Mouse (Mus musculus) layer of hippocampus, adult 8-10 months (tissue): ENCODE results near the gene Rel. TPM values are rescaled to one million over a fixed set of nuclear protein-coding genes. Genes with fewer than 3 reads are reported as not detected.
"Not testable (repeated sequence)": the region's sequence is repeated elsewhere in the genome, so short reads cannot be mapped to it uniquely, and the experiment has no call there.

ENCODE experiments used
- DNase-seq, 2 experiments: peaks; one replicate each; pipeline ENCODE4 v3.0.0; 2022; ENCODE audit warnings: low spot score in 2 of 2
- total RNA-seq, 4 experiments: library from RNA; stranded (reverse); gene quantifications; 2 replicates each; pipeline ENCODE4 v1.2.4; 2022

Rel gene
- total RNA-seq, result 1 to 10 TPM; 3.0 to 3.8 (median 3.5) TPM

DNA sequence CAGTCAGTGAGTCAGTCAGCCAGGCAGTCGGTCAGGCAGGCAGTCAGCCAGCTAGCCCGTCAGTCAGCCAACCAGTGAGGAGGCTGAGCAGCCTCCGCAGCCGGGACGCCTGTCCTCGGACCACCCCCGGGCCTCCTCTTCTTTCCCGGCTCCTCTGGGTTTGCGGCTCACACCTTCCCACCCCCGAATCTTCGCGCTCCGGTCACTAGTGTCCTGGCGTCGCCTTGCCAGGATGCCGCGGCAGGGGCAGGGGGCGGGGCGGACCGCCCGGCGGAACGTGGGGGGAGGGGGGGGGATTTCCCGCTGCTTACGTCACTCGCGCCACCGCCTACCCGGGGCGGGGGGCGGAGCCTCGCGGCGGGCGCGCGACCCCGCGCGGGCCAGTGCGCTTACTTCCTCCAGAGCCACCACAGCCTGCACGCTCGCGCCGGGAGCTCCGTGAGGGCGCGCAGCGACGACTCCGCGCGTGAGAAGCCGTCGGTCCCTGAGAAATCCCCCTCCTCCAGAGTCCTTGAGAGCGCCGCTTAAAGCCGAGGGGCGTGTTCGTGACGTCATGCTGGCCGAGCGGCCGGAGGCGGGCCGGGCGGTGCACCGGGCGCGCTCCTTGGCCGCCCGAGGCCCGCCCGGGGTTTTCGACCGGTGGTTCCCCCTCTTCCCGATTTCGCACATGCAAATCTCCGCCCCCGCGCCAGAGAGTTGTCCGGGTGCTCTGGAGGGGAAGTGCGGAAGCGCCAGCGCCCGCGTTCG lies at the start of gene Rel:
TSS of gene Rel (minus strand) at position 211 of the 747 bp plus-strand sequence.
- DNase-seq, result peak; percentile 88 to 91

DNA sequence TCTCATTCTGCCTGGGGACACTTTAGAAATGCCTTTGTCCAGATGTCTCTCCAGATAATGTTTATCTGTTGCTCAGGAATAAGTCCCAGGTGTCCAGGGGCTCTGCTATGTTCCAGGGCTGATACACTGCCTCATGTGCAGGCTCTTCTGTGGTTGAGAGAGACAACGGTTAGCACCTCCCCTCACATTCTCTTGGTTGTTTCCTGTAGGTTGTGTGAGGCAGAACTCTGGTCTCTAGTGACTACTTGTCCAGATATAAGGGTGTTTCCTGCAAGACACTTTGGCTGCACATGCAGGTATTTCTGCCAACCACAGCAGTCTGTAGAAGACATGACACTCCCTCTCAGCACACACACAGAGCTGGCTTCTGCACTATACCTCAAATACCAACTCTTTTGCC lies 48.0 kb upstream of the Rel start:
- no peak for DNase-seq

- DNase-seq, result no peak
Observed at GRCm38 (mm10) chr11:23810741-23811140, 40.0 kb upstream of the Rel start.

- no peak for DNase-seq
Observed at GRCm38 (mm10) chr11:23805716-23806115, 34.9 kb upstream of the Rel start.

GRCm38 (mm10) chr11:23803136-23803535 lies 32.4 kb upstream of the Rel start:
- no peak for DNase-seq

- DNase-seq, result no peak
Observed at GRCm38 (mm10) chr11:23802256-23802655, 31.5 kb upstream of the Rel start.

- no peak for DNase-seq
Observed at GRCm38 (mm10) chr11:23801851-23802250, 31.1 kb upstream of the Rel start.

GRCm38 (mm10) chr11:23783677-23784076 lies 12.9 kb upstream of the Rel start:
- not testable (repeated sequence) for DNase-seq

DNA sequence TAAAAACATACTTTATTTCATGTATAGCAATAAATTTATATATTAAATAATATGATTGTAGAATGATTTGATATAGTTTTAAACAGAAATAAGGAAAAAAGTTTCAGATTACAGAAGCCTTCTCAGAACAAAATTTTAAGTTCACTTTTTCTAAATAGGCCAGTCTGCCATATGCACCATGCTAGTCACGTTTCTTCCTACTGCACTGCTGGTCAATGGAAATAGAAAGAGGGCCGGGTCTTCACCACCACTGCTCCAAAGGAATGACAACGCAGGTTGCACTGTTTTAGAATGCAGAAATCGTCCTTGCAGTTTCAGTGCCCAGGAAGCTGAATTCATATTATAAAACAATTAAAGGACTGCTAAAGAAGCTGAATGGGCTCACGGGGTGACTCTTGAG lies 12.3 kb upstream of the Rel start:
- DNase-seq, result no peak

DNA sequence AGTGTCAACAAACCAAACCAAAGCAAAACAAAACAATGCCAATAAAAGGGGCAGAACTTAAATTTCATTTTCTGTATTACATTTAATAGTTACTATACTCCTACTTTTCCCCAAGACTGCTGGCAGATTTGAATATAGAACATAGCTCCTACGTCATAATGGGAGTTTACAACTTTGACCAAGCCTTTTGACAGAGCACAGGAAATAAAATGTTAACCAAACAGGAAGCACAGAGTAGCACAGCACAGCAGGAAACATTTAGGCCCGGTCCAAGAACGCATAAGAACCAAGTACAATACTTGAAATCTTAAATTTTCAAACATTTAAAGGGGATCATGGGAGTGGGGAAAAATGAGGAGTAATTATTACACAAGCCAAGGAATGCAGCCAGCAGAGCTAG lies 11.3 kb upstream of the Rel start:
- DNase-seq, result no peak

GRCm38 (mm10) chr11:23778787-23779201 lies 8.0 kb upstream of the Rel start:
- no peak for DNase-seq

DNA sequence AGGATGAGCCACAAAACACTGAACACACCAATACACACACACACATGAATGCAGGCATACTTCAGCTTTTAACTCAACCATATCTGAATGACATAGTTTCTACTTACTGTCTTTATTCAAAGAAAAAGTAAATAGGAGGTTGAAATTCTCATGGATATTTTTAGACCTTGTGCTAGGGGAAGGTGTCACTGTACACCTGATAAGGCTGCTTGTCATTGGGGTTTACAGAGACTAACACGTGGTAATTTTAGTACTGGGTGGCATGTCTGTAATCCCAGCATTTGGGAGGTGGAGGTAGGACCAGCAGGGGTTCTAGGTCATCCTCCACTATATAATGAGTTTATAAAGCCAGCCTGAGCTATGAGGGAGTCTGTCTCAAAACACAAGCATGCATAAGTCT lies 1.7 kb upstream of the Rel start:
- DNase-seq, result no peak

DNA sequence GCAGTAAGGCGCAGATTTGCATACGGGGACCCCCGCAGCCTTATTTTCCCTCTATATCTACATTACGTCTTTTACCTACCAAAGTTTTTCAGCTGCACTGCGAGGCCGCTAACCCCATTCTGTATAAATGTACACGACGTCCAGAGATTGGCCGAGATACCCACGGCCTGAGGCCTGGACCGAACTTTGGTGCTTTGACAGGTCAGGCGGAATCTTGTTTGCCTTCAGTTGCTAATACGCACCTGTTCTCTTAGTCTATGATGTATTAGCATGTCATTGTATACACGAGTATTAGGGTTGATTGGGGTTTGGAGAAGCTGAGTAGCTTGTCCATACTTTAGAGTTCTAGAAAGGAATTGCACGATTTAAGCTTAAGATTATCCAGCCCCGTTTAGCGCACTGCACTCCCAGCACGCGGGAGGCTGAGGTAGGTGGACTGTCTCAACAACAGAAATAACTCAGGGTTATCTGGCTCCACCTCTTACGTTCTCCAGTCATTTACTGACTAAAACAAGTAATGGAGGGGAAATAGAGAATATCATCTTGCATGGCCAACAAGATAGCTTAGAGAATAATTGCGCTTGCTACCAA lies 832 bp upstream of the Rel start:
- DNase-seq, result no peak

DNA sequence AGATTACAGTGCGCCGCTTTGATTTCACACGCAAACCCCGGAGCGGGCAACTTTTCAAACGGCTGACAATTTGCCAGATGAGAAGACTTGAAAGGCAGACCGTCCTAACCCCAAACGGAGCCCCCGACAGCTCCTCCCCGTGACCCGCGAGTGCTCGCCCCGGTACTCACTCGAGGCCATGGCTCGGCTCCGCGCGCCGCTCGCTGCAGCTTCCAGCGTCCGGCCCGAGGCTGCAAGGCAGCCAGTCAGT lies 335 bp downstream of the Rel start:
- no peak for DNase-seq

GRCm38 (mm10) chr11:23769686-23770509 lies 872 bp downstream of the Rel start:
- no peak for DNase-seq

DNA sequence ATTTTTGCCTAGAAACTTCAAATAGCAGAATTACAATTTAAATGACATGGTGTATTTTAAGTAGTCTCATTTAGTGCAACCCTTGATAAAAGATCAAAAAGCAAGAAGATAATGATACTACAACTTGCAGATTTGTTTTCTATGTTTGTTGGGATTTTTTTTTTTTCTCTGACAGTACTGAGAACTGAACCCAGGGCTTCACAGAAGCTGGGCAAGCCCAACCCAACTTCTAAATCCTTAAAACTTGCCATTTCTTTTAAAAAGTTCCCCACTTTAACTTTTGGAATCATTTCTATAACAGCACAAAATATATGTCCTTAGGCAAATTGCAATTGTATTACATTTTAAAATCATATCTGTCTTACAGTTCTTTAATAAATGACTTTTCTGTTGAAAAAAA lies 1.7 kb downstream of the Rel start:
- no peak for DNase-seq

DNA sequence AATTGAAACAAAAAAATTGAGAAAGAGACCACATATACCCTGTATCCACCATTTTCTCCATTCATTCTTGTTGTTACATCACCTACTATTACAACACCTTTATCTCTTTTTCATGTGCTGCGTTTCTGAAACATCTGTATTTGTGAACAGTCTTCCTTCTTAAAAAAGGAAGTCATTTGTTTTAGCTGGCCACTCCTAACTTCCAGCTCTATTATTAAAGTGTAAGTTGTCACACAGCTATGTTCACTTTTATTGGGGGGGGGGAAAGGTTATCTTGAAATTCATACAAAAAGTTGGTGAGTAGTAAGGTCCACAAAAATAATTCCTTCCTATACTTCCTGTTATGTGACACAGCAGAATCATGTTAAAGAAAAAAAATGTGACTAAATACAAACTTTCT lies 2.8 kb downstream of the Rel start:
- no peak for DNase-seq

- DNase-seq, result not testable (repeated sequence)
Observed at GRCm38 (mm10) chr11:23767369-23767768, 3.4 kb downstream of the Rel start.

DNA sequence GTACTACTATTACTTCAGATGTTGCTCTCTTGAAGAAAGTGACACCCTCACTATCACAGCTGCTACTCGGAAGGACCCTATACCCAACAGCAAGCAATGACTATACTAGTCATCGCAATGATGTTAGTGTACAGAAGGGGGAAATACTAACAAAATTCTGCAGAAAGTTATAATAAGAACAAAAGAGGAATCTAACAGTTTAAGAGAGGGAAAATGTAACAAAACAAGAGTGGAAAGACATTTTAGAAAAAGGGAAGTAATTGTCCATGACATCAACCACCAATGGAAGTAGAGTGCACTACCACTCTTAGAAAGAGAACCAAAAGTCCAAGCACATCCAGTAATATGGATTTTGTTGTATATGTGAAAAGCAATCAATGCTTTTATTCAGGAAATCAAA lies 8.1 kb downstream of the Rel start:
- no peak for DNase-seq

- no peak for DNase-seq
Observed at GRCm38 (mm10) chr11:23758218-23758617, 12.6 kb downstream of the Rel start.

DNA sequence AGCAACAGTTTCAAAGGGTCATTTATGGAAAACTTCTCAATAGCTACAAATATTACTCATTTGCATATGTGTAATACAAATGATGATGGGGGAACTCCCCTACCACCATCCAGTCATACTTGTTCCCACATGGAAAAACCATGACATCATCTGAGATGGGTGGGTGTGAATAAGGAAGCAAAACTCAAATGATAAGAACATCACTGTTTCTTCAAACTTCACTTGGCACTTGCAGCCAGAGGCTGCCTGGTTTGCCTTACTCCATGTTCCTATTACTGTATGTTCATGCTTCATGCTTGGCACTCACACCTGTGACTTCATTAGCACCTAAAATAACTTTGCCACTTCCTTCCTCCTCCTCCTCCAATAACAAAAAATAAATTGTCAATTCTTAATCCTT lies 16.4 kb downstream of the Rel start:
- no peak for DNase-seq

DNA sequence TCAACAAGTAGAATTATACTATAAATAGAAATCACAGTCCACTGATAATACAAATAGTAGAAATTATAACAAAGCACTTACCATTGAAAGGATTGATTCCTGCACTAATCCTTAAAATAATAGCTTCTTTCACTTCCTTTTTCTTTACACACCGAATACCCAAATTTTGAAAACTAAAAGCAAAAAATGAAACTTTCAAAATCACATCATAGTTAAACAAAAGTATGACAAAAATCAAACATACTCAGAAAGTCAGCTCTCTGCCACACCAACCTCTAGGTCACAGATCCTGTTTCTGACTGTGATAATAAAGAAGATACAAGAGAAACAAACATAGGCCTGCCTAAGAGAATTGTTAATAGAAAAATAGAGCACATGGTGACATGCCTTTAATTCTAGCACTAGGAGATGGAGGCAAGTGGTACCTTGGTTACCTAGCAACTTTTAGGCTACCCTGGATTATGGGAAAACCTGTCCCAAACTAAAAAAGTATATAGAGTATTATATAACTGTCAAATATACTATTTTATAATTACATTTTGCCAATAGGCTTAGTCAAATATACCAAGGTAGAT lies 17.5 kb downstream of the Rel start:
- no peak for DNase-seq
